Mouse (Mus musculus) lung, embryonic 14.5 days (tissue): Measurements from ENCODE around the gene Ifitm1. TPM values are rescaled to one million over a fixed set of nuclear protein-coding genes. Genes with fewer than 3 reads are reported as not detected.
A peak's percentile ranks its signal among the peaks of the same experiment; 100 is the strongest.

ENCODE experiments used
- ATAC-seq: fragments of 200-750 bp; cut with Nextera tagmentation; 2 replicates; pipeline ENCODE4 v1.8.0; 2017; ENCODE audit warnings: mild to moderate bottlenecking, moderate TSS enrichment, moderate library complexity; ENCODE audit not compliant: insufficient read depth
- DNase-seq: peaks from one replicate; pipeline ENCODE4 v3.0.0-alpha.2; 2015
- H3K27ac ChIP-seq: fragments of 300-500 bp; sonication (generic); 2 replicates; pipeline ENCODE4 v1.5.1; 2014; ENCODE audit warnings: low read depth, mild to moderate bottlenecking, moderate library complexity
- H3K27me3 ChIP-seq: fragments of 300-500 bp; sonication (generic); 2 replicates; pipeline ENCODE4 v1.6.1; 2014; ENCODE audit warnings: low read length, control low read depth; ENCODE audit not compliant: insufficient read depth
- H3K36me3 ChIP-seq: fragments of 300-500 bp; sonication (generic); 2 replicates; pipeline ENCODE4 v1.6.1; 2014; ENCODE audit warnings: control low read depth; ENCODE audit not compliant: insufficient read depth
- H3K4me1 ChIP-seq: fragments of 300-500 bp; sonication (generic); 2 replicates; pipeline ENCODE4 v1.6.1; 2014; ENCODE audit warnings: antibody characterized with exemption, control low read depth; ENCODE audit not compliant: insufficient read depth
- H3K4me2 ChIP-seq: fragments of 300-500 bp; sonication (generic); 2 replicates; pipeline ENCODE4 v1.6.1; 2014; ENCODE audit warnings: mild to moderate bottlenecking
- H3K4me3 ChIP-seq: fragments of 300-500 bp; sonication (generic); 2 replicates; pipeline ENCODE4 v1.5.1; 2014; ENCODE audit warnings: low read depth, low read length
- H3K9ac ChIP-seq: fragments of 300-500 bp; sonication (generic); 2 replicates; pipeline ENCODE4 v1.6.1; 2014
- H3K9me3 ChIP-seq: fragments of 300-500 bp; sonication (generic); 2 replicates; pipeline ENCODE4 v1.6.1; 2016; ENCODE audit warnings: low read depth, low read length, control low read depth
- CTCF ChIP-seq: IDR thresholded peaks from 2 replicates; pipeline ENCODE4 v1.5.1; 2016; ENCODE audit warnings: antibody characterized with exemption, low read depth
- WGBS: fragments of 180-500 bp; shearing (Covaris S2); extraction: QIAGEN DNeasy Blood & Tissue Kit; methylation state at CpG from one replicate; pipeline ENCODE4 v1.1.7; 2014; 5-methylcytosine and 5-hydroxymethylcytosine counted together
- polyA plus RNA-seq: library from polyadenylated mRNA; unstranded; fragments of >200 nt; fragmentation: Nextera tagmentation; extraction: Ambion mirVana; gene quantifications from 2 replicates; pipeline ENCODE4 v1.2.1, GENCODE M21; 2014

The Ifitm1 gene
- polyA plus RNA-seq, 1 experiment from 2014 or later: 42.5 TPM

GRCm38 (mm10) chr7:140990622-140991021, 23.6 kb downstream of the Ifitm1 start:
- no peak for ATAC-seq
- Histone ChIP-seq H3K27me3 (no peaks in the 10 kb centered on the region), H3K4me1 (no peaks in the 10 kb centered on the region), H3K4me2 (no peak overlapping the region), H3K27ac (no peak overlapping the region), H3K36me3 (no peaks in the 10 kb centered on the region), H3K9me3 (no peaks in the 10 kb centered on the region), H3K4me3 (no peak overlapping the region), H3K9ac (no peak overlapping the region)
- TF ChIP-seq CTCF: no peak
- WGBS: 55% methylated on average over 5 of the region's 5 CpGs
- no peak for DNase-seq

- Histone ChIP-seq H3K9me3 (no peaks in the 10 kb centered on the region), H3K36me3 (no peaks in the 10 kb centered on the region), H3K4me3 (no peak overlapping the region), H3K27me3 (no peaks in the 10 kb centered on the region), H3K27ac (no peak overlapping the region), H3K4me1 (no peaks in the 10 kb centered on the region), H3K4me2 (no peak overlapping the region), H3K9ac (no peak overlapping the region)
- WGBS: 78% methylated on average over 14 of the region's 14 CpGs
- ATAC-seq (no peak), DNase-seq (no peak)
- TF ChIP-seq CTCF: no peak
These were observed 24.2 kb downstream of the Ifitm1 start for GRCm38 (mm10) chr7:140991117-140991689.

GRCm38 (mm10) chr7:140997817-140998216, 30.8 kb downstream of the Ifitm1 start:
- Histone ChIP-seq H3K9me3 (no peaks in the 10 kb centered on the region), H3K4me1 (no peaks in the 10 kb centered on the region), H3K9ac (no peak overlapping the region), H3K4me3 (no peak overlapping the region), H3K36me3 (no peaks in the 10 kb centered on the region), H3K4me2 (no peak overlapping the region), H3K27me3 (no peaks in the 10 kb centered on the region), H3K27ac (no peak overlapping the region)
- no peak for ATAC-seq
- 37% methylated on average over 1 of the region's 1 CpGs for WGBS
- no peak for TF ChIP-seq CTCF
- no peak for DNase-seq

GRCm38 (mm10) chr7:140998853-140999700, 32.1 kb downstream of the Ifitm1 start:
- H3K4me3 ChIP-seq: no peak overlapping the region
- no peaks in the 10 kb centered on the region for H3K36me3 ChIP-seq
- no peak overlapping the region for H3K27ac ChIP-seq
- H3K9me3 ChIP-seq: no peaks in the 10 kb centered on the region
- ATAC-seq (no peak), DNase-seq (peak; percentile 53)
- no peak overlapping the region for H3K4me2 ChIP-seq
- no peak overlapping the region for H3K9ac ChIP-seq
- H3K27me3 ChIP-seq: no peaks in the 10 kb centered on the region
- H3K4me1 ChIP-seq: no peaks in the 10 kb centered on the region
- TF ChIP-seq CTCF: no peak
- 72% methylated on average over 11 of the region's 11 CpGs for WGBS

GRCm38 (mm10) chr7:141000881-141001708, 34.1 kb downstream of the Ifitm1 start:
- H3K27me3 ChIP-seq: no peaks in the 10 kb centered on the region
- no peaks in the 10 kb centered on the region for H3K9me3 ChIP-seq
- DNase-seq: no peak
- H3K27ac ChIP-seq: no peak overlapping the region
- no peaks in the 10 kb centered on the region for H3K4me1 ChIP-seq
- no peak overlapping the region for H3K4me3 ChIP-seq
- no peak overlapping the region for H3K9ac ChIP-seq
- no peak for TF ChIP-seq CTCF
- H3K4me2 ChIP-seq: no peak overlapping the region
- 73% methylated on average over 15 of the region's 15 CpGs for WGBS
- H3K36me3 ChIP-seq: no peaks in the 10 kb centered on the region
- no peak for ATAC-seq

GRCm38 (mm10) chr7:141003248-141004010, 36.4 kb downstream of the Ifitm1 start:
- DNase-seq (no peak), ATAC-seq (no peak)
- Histone ChIP-seq H3K36me3 (no peaks in the 10 kb centered on the region), H3K4me2 (no peak overlapping the region), H3K4me1 (no peaks in the 10 kb centered on the region), H3K9me3 (no peaks in the 10 kb centered on the region), H3K27ac (no peak overlapping the region), H3K9ac (no peak overlapping the region), H3K27me3 (no peaks in the 10 kb centered on the region), H3K4me3 (no peak overlapping the region)
- no peak for TF ChIP-seq CTCF
- WGBS: 67% methylated on average over 5 of the region's 5 CpGs
